Mouse (Mus musculus) heart, adult 2 months (tissue): ENCODE measurements around the gene Irf2. TPM values are rescaled to one million over a fixed set of nuclear protein-coding genes. Genes with fewer than 3 reads are reported as not detected.
A peak's percentile ranks its signal among the peaks of the same experiment; 100 is the strongest.

Experiments used
- DNase-seq, 2 experiments: peaks; one replicate each; pipeline ENCODE4 v3.0.0; 2021
- H3K27ac ChIP-seq: fragments of 200-600 bp; 2 replicates; pipeline ENCODE4 v1.8.1; 2022
- H3K27me3 ChIP-seq: fragments of 200-500 bp; 2 replicates; pipeline ENCODE4 v1.6.1; 2012; ENCODE audit warnings: mild to moderate bottlenecking, low read length, inconsistent platforms, mixed read lengths; ENCODE audit not compliant: control insufficient read depth, insufficient read depth
- H3K36me3 ChIP-seq: fragments of 200-500 bp; 2 replicates; pipeline ENCODE4 v1.6.1; 2012; ENCODE audit warnings: low read length, inconsistent platforms; ENCODE audit not compliant: control insufficient read depth, insufficient read depth
- H3K4me1 ChIP-seq: fragments of 200-500 bp; 2 replicates; pipeline ENCODE4 v1.6.1; 2011; ENCODE audit warnings: low read length; ENCODE audit not compliant: control insufficient read depth, insufficient read depth
- H3K4me3 ChIP-seq: fragments of 200-600 bp; 2 replicates; pipeline ENCODE4 v1.8.1; 2022
- H3K79me2 ChIP-seq: fragments of 200-500 bp; replicated peaks from 2 replicates; pipeline ENCODE4 v1.6.1; 2012; ENCODE audit warnings: mild to moderate bottlenecking, inconsistent platforms, low read length, moderate library complexity, mixed read lengths; ENCODE audit not compliant: control insufficient read depth, insufficient read depth
- H3K9ac ChIP-seq: fragments of 200-500 bp; 2 replicates; pipeline ENCODE4 v1.6.1; 2012; ENCODE audit warnings: low read depth, mild to moderate bottlenecking, control low read depth, inconsistent platforms, low read length, mixed read lengths
- CTCF ChIP-seq: fragments of 200-600 bp; IDR thresholded peaks from 2 replicates; pipeline ENCODE4 v1.8.1; 2022; ENCODE audit warnings: antibody characterized with exemption, mild to moderate bottlenecking, moderate library complexity
- EP300 ChIP-seq: fragments of 200-500 bp; IDR thresholded peaks from 2 replicates; pipeline ENCODE4 v1.6.1; 2011; ENCODE audit warnings: low read depth, low read length, control low read depth; ENCODE audit not compliant: insufficient read depth
- POLR2A ChIP-seq: fragments of 200-500 bp; IDR thresholded peaks from 2 replicates; pipeline ENCODE4 v1.6.1; 2011; ENCODE audit warnings: mild to moderate bottlenecking, low read depth, low read length, control low read depth; ENCODE audit not compliant: insufficient read depth
- WGBS: fragments of 180-500 bp; shearing (Covaris S2); methylation state at CpG from one replicate; pipeline ENCODE4 v1.1.7; 2018; 5-methylcytosine and 5-hydroxymethylcytosine counted together
- intact Hi-C: fragments of 180-260 bp; cut with DNase I; formaldehyde crosslinking; loops from one replicate; pipeline ENCODE4 v1.15.1; 2025
- polyA plus RNA-seq: library from polyadenylated mRNA; depleted of rRNA; stranded (reverse); fragments of >200 nt; gene quantifications from 2 replicates; pipeline ENCODE4 v1.2.3, GENCODE M21; 2012; rRNA removed
- total RNA-seq, 2 experiments: library from RNA; stranded (reverse); gene quantifications; 2 replicates each; pipeline ENCODE4 v1.2.3; 2021

The Irf2 gene
- total and polyA plus RNA-seq, 3 experiments: 10.3 to 35.9 (median 31.8) TPM

DNA sequence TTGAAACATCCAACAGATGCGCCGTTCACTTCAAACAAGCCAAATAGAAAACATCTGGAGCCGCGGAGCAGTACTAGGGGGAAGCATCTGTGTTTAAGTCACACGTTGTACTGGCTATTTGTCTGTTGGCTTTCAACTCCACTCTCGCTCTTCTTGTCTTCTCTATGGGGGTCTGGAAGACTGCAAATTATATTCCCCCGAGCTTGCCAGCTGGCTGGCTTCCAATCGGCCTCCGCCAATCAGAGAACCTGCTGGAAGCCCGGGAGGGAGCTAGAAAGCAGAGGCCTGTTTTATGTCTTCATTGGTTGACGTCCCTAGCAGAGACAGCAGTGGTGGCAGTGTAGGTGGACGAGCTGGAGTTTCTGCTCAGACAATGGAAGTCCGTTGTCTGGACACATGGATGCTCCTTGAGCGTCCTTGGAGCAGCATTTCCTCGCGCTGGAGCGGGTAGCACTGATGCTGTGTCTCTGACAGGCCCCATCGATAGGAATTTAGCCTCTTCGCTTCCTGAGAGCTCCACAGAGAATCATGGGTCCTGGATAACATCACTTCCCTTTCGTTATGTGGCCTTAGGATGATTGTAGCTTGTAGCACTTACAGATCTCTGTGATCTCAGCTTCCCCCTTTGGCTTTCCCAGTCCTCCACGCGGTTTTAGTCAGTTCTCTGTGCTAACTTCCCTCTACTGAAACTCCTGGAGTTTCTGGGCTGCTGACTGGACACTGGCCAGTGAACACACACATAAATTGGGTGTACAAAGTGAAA, 153.2 kb downstream of the Irf2 start:
- TF ChIP-seq POLR2A (0 out of 2 replicates have a peak, but pooled peaks have one; percentile 27), CTCF (no peak), EP300 (0 out of 2 replicates have a peak, but pooled peaks have one; percentile 20)
- no peaks in the 10 kb centered on the region for H3K79me2 ChIP-seq
- intact Hi-C loops: loop anchor here (5.0 kb wide), 1 partner anchor 40 kb away; no protein-coding TSS in a partner anchor
- WGBS: 25% methylated on average over 22 of the region's 22 CpGs
- no peaks in the 10 kb centered on the region for H3K27me3 ChIP-seq
- DNase-seq: peak; percentile 68 to 75
- H3K4me3 ChIP-seq: no peak overlapping the region
- peaks cover 8% of the 10 kb centered on the region; the same call in 1 of the 2 replicates for H3K4me1 ChIP-seq
- H3K27ac ChIP-seq: peak overlapping the region; percentile 48
- H3K36me3 ChIP-seq: no peaks in the 10 kb centered on the region
- H3K9ac ChIP-seq: no peak overlapping the region

DNA sequence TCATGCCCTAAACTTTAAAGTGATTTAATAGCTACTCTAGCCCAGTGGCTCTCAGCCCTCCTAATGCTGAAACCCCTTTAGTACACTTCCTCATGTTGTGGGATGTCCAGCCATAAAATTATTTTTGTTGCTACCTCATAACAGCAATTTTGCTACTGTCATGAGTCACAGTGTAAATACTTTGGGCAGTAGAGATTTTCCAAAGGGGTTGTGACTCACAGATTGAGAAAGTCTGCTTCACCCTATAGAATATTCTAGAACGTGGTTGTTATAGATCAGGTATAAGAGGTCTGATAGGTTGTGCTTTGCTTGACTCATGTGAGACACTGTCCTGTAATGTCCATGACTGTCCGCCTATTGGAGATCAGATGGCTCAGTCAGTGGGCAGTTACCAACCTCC, 154.9 kb downstream of the Irf2 start:
- Histone ChIP-seq H3K27ac (no peak overlapping the region), H3K4me1 (peaks cover 8% of the 10 kb centered on the region), H3K36me3 (no peaks in the 10 kb centered on the region), H3K27me3 (no peaks in the 10 kb centered on the region), H3K79me2 (no peaks in the 10 kb centered on the region), H3K4me3 (no peak overlapping the region), H3K9ac (no peak overlapping the region)
- 98% methylated on average over 2 of the region's 2 CpGs for WGBS
- no peak for DNase-seq
- TF ChIP-seq EP300 (no peak), POLR2A (no peak), CTCF (no peak)
- intact Hi-C loops: loop anchor here (5.0 kb wide), 1 partner anchor 38 kb away; no protein-coding TSS in a partner anchor

DNA sequence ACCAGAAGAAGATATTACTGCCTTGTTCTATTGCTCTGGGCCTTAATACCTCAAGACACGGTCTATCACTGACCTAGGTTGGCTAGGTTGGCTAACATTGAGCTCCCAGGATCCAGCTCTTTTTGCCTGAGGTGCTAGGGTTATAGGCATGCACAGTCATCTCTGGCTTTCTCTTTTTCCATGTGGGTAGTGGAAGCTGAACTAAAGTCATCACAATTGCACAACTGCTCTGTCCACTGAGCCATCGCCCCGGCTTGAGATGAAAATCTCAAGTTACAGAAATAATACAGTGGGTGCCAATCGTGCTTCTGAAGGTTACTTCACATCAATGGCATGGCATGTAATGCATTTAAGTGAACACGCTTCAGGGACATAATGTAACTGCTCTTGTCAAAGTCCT, 156.5 kb downstream of the Irf2 start:
- intact Hi-C loops: no loop called here
- no peak overlapping the region for H3K9ac ChIP-seq
- no peaks in the 10 kb centered on the region for H3K36me3 ChIP-seq
- no peaks in the 10 kb centered on the region for H3K27me3 ChIP-seq
- H3K4me1 ChIP-seq: peaks cover 8% of the 10 kb centered on the region
- no peak for DNase-seq
- no peak overlapping the region for H3K27ac ChIP-seq
- no peaks in the 10 kb centered on the region for H3K79me2 ChIP-seq
- TF ChIP-seq CTCF (no peak), EP300 (no peak), POLR2A (no peak)
- H3K4me3 ChIP-seq: no peak overlapping the region
- 94% methylated on average over 5 of the region's 5 CpGs for WGBS

DNA sequence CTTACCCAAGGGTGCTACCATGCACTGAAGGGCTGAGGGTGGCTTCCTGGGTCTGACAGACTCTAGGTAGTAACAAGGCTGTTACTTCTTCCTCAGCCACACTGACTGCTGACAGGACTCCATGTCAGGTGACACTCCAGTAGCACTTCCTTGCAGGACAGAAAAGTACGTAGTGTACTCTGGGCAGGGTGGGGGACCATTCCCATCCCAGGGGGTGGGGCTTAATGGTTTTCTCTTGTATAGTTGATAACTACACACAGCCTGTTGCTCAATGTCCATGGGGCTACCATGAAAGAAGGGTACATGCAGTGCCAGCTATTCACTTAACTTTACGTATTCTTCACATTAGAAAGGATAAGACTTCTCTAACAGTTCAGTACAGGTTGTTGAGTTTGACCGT, 157.2 kb downstream of the Irf2 start:
- Histone ChIP-seq H3K9ac (no peak overlapping the region), H3K4me3 (no peak overlapping the region), H3K79me2 (no peaks in the 10 kb centered on the region), H3K4me1 (peaks cover 8% of the 10 kb centered on the region), H3K36me3 (no peaks in the 10 kb centered on the region), H3K27ac (no peak overlapping the region), H3K27me3 (no peaks in the 10 kb centered on the region)
- intact Hi-C loops: no loop called here
- TF ChIP-seq POLR2A (no peak), CTCF (no peak), EP300 (no peak)
- 93% methylated on average over 3 of the region's 3 CpGs for whole genome bisulfite sequencing
- DNase-seq: no peak

Other genes with a start within 250 kb of the Irf2 start
- under 1 TPM; 0.30 to 0.73 TPM for gene Cenpu, start 187.7 kb upstream of the Irf2 start, total RNA-seq
- 0.21 and 0.50 TPM in 2 replicates for gene Cenpu, start 187.7 kb upstream of the Irf2 start, polyA plus RNA-seq
- gene Primpol, start 122.5 kb upstream of the Irf2 start, total RNA-seq: 1 to 10 TPM; 1.9 to 2.4 TPM
- 0.86 and 1.00 TPM in 2 replicates for gene Primpol, start 122.5 kb upstream of the Irf2 start, polyA plus RNA-seq
- gene Casp3, start 122.4 kb upstream of the Irf2 start, total RNA-seq: 1 to 10 TPM; 2.2 to 3.3 TPM
- gene Casp3, start 122.4 kb upstream of the Irf2 start, polyA plus RNA-seq: 1.6 and 1.7 TPM in 2 replicates
- 1 to 10 TPM; 2.9 to 3.5 TPM for gene Enpp6, start 247.2 kb downstream of the Irf2 start, total RNA-seq
- 5.9 and 7.7 TPM in 2 replicates for gene Enpp6, start 247.2 kb downstream of the Irf2 start, polyA plus RNA-seq